Mouse (Mus musculus): ENCODE results near the gene Slc35g3.

GRCm38 (mm10) chr11:69758090-69758456, 3.7 kb downstream of the Slc35g3 start:
- TF ChIP-seq CTCF (IDR thresholded peaks at IDR 0.05; ENCODE audit: low read depth, low read length) (no peak), POLR2A (IDR thresholded peaks at IDR 0.05; ENCODE audit: borderline replicate concordance, low read depth, low read length) (no peak)

Measured in bone marrow macrophage, adult 2 months (primary cell).